Mouse (Mus musculus) MEL-GATA-1-ER (cell line): ENCODE data around the gene Batf3.

Experiments used
- DNase-seq: peaks from one replicate; pipeline ENCODE4 v3.0.0-alpha.2; 2012; ENCODE audit warnings: low read depth; ENCODE audit errors: extremely low read depth

Gene Batf3

DNA sequence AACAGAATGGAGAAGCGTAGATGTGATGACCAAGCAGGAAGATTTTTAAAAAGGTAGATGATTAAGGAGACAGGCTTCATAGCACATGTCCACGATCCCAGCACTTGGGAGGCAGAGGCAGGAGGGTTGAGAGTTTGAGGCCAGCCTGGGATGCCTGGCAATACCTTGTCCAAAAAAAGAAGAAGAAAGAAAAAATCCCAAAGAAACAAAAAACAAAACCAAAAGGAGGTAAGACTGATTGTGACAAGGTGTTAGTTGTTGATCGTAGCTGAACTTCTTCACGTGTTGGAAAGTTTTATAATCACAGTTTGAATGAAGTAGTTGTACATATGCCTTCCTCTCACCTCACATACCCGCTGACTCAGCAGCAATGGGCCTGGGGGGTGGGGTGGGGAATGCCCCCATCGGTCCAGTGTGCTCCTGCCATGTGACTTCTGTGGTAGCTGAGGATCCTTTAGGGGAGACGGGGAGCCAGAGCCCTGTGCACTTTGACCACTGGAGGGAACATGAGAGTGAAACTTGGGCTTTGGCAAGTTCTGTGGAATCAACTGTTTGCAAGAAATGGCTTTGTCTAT, 11.3 kb upstream of the Batf3 start:
- DNase-seq: no peak

DNA sequence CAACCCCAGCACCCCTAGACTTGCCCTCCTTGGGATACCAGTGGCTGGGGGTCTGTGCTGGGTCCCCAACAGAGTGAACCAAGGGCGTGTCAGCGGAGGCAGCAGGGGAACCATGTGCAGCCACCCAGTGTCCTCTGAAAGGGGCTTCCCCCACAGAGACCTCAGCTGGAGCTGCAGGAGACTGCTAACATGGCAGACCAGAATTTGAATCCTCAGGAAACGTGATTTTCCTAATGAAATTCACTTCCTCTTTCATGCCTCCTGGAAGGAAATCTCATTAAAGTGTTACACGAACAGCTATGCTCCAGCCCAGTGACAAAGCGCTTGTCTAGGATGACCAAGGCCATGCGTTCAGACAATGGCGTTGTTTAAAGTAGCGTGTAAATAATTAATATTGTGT, 10.7 kb upstream of the Batf3 start:
- DNase-seq: no peak

DNA sequence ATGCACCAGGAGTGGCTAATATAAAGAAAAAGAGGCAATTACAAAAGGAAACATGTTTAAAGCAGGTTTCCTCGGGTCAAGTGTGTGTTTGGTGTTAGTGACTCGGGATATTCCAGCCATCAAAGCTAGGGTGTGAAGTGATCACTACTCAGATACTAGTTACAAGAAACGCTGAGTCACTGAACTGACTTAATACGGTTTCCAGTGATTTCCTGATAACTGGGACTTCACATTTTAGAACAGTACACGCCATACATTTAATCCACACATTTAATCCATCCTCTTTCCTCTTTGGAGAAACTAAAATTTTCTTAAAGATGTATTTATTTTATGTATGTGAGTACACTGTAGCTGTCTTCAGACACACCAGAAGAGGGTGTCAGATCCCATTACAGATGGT, 9.7 kb upstream of the Batf3 start:
- peak; percentile 17 for DNase-seq

DNA sequence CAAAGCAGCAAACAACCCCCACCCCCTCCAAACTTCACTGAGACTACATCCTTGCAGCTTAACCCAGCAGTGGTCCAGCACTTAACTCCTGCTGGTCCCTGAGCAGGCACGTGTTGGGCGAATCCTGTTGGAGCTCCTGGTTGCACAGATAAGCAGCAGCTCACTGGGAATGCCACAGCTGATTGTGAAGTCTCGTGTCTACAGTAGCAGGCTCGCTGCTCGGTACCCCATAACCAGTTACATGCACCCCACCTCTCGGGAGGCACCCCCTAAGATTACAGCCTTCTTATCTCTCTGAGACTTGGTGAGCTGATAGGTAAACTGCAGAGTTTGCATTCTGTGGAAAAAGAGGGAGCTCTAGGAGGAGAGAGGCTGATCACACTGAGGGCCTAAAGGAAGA, 8.3 kb upstream of the Batf3 start:
- DNase-seq: no peak

DNA sequence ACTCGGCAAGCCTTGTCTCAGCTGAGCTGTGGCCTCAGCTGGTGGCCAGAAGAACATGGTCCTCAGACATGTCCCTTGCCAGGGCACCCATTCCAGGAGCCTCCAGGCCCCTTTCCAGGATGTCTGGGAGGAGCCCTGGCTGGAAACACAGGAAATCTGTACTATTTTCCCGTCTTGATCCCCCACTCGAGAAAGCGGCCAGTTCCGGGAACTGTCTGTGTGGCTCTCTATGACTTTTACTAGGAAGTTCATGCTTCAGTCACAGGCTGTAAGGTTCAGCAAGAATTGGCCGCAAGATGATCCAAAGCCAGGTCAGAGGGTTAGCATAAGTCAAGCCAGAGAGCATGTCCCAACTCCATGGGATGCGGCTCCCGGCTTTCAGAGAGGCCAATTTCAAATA, 5.6 kb upstream of the Batf3 start:
- DNase-seq: no peak

DNA sequence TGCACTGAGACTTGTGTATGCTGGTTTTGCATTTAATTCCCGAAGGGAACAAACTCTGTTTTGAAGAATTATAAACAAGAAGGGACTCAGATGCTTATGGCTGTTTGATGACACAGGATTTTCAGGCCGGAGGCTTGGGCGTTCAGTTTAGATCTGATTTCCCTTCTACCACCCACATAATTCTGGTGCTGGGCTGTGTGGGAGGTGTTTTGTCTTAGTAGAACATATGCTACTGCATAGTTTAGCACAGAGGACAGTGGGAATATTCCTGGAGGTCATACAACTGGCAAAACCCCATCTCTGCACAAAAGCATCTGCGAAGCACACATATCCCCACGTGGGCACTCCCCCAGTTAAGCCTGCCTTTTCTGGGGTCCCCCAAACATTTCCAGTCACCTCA, 4.1 kb upstream of the Batf3 start:
- no peak for DNase-seq

DNA sequence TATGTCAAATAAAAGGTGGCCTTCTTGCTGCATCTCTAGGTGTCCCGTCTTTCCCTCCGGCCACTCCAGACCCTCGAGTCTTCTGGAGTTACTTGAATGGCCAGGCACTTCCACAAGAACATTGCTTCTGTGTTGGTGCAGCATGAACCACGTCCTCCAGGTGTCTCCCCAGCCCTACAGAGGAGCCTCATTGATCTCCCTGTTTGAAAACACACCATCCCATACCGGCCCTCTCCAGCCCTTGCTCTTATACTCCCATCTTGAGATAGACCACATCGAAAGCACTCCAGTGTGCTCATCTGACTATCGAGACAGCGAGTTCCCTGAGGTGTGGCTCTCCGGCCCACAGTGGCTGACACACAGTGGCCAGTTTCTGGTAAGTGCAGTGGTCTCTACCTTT, 2.6 kb upstream of the Batf3 start:
- no peak for DNase-seq

DNA sequence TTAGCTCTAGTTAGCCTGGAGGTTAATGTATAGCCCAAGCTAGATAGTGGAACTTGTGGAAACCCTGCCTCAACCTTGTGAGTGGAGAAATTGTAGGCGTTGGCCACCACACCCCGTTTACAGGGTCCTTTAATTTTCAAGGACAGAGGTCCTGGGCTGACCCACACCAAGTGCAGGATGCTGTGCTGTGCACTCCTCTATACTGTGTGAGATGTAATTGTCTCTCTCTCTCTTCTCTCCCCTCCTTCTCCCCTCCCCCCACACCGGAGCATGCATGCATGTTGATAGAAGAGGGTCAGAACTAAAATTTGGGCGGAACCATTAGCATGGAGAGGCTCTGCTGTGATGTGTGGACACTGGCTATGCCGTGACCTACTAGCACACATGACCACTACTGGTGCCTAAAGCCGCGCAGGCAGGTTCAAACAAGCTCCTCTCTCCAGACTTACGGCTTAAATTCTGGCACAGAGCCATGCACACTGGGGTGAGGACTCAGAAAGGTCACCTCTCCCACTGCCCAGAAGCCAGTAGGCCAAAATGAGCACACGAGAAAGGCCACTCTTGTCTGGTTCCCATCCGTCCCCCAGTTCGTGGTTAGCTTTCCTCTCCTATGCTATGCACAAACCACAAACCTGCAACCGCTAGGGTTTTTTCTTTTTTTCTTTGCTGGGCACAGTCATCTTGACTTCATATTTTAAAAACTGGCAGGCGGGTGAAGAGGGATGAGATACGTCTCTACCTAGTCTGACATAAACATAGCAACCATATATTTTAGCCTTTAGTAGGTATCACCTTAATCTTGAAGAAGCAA, 571 bp upstream of the Batf3 start:
- DNase-seq: no peak

DNA sequence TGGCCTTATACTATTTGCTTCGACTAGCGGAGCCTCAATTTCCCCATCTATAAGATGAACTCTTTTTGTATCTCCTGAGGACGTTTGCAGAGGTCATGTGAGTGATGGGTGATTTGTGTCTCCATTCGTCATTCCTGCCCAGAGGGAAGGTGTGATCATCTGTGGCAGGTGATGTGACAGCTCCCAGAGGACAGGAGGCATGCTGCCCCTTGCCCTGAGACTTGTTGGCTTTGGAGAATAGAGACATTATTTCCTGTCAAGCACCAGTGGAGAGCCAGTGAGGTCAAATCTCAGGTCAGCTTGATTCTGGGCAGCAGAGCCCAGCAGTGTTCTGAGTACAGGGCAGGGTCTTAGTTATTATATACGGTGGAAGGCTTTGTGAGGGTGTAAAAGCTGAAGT, 1.5 kb downstream of the Batf3 start:
- DNase-seq: no peak

DNA sequence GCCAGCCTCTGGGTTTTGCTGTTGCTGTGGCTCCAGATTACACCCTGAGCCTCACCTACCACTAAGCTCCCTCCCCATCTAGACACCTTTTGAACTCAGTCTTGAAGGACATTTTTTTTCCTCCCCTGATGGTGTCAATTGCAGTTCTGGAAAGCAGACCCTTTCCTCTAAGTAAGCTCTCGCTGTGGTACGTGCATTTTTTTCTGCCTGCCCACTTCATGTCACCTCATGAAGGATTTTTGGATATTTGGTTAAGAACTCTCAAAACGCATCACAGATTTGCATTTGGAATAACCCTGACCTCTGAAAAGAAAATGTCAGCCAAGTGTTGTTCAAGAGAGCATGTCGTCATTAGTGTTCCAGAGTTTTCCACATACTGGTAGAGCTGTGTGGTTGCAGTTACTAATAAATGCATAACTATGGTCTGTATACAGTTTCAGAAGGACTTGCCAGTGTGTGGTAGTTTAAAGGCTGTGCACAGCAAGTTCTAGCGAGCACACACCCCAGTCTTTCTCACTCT, 2.2 kb downstream of the Batf3 start:
- no peak for DNase-seq

DNA sequence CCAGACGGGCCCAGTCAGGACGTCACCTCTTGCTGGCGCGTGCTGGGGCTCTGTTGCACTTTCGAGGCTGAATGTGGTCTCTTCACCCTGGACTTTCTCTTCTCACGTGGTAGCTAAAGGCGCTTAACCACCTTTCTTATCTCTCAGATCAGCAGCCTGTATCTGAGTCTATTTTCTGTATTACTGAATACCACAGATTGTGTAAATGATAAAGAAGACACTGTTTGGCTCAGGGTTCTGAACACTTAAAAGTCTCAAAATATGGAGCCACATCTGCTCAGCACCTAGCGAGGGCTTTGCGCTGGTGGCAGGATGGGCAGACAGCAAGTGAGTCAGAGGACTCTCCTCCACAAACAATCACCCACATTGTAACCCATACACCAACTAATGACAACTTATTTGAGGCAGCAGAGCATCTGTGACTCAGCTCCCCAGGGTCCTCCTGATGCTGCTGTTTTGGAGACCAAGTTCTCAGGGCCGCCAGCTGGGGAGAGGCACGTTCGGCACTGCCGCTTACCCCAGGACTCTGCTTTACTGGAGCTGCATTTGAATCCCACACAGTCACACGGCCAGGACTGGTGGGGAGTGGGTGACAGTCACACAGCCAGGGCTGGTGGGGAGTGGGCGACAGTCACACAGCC, 5.2 kb downstream of the Batf3 start:
- no peak for DNase-seq

DNA sequence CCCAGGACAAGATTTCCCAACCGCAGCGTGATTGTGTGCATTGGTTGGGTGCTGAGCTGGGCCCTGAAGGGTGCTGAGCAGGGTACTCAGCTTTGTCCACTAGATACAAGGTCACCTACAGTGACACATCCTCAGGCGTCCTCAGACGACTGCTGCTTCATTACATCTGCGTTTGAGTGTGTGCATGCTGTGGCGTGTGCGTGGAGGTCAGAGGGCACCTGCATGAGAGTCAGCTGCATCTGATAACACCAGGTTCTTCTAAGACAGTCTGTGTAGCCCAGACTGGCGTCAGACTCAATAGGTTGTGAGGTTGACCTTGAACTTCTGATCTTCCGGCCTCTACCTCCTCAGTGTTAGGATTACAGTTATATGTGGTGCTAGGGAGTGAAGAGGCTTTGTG, 7.6 kb downstream of the Batf3 start:
- DNase-seq: no peak

DNA sequence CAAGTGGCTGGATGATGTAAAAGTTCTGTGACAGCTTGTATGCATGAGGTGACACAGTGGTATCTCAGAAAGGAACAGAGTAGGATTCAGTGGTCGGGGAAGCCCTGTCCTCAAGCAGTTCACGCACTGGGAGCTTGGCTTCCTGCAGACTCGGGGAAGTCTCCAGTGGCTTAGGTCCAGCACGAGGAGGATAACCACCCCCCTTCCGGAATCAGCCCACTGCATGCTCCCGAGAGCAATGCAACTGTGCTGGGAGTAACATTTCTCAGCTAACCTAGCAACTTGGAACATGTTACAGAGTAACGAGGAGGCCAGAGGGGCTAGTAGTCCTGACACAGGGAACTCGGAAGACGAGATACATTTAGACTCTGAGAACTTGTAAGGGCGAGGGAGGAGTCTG, 9.7 kb downstream of the Batf3 start:
- DNase-seq: no peak

DNA sequence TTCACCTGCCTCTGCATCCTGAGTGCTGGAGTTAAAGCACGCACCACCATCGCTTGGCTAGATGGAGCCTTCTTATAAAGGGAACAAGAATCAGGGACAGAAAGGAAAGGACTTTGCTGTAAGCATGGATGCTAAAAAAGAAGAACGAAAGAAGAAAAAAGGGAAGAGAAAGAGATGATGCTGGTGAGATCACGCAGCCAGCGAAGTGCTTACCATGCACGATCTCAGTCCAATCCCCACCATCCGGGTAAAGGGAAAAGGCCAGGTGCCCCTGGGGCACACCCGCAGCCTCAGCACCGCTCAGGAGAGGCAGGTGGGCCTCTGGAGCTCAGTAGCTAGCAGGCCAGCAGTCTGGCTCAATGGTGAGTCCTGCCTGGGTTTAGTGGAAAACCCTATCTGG, 12.3 kb downstream of the Batf3 start:
- no peak for DNase-seq

DNA sequence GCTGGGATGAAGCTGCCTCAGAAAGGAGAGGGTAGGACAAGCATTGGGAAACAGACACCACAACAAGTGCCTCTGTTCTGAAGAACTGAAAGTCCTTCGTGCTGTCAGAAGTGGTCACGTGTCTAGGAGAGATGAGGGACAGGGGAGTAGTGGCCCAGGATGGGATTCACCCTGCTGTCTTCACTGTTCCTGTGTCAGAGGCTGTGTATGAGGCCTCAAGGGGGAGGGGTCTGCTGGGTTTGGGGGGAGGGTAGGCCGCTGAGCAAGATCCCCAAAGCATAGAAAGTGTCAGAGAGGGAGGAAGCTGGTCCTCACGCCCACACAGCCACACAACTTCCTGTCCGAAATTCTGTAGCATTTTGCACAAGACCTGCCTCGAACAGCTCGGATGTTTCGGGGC, 13.5 kb downstream of the Batf3 start:
- DNase-seq: no peak

DNA sequence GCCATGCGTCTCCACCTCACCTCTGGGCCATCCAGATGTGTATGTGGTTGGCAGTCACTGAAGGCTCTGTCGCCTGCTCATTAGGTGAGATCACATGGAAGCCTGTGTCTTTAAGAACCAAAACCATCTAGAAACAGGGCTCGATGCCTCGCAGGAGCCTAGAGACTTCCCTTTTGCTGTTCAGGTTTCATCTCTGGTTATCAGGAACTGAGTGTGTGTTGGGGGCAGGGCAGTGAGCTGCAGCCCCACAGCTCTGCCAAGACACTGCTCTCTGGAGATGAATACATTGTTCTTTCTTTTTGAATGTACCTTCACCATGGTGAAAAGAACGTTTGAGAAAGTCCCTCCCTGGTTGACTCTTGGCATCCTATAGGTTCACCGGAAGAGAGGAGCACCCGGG, 17.2 kb downstream of the Batf3 start:
- DNase-seq: peak; percentile 60

DNA sequence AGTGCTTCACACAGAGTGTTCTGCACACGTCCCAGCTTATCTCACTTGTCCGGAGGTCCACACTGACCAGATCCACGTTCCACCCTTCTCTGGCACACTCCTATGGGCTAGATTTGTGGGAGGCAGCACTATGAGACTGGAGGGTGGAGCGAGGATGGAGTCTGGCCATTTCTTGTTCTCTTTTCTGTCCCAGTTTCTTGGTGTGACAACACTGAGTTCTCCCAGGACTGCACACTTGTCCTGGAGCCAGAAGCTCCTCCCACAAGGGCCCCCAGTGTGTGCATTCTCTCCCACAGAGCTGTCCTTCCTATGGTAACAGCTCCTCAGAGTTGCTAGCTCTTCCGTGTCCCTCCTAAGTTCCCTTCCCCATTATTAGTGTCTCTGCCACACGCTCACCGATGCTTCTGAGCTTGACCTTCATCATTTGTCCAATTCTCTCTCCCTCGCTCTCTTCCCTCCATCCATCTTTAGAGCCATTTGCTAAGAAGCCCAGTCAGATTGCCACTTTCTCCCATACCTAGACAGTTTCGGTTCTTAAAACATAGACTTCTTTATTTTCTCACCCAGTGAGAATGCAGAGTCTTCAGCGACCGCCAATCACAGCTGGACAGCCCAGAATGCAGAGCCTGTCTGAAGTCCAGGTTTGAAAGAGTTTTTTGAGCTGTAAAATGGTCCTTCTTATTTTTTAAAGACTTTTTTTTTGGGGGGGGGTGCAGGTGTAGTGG, 18.0 kb downstream of the Batf3 start:
- DNase-seq: no peak

DNA sequence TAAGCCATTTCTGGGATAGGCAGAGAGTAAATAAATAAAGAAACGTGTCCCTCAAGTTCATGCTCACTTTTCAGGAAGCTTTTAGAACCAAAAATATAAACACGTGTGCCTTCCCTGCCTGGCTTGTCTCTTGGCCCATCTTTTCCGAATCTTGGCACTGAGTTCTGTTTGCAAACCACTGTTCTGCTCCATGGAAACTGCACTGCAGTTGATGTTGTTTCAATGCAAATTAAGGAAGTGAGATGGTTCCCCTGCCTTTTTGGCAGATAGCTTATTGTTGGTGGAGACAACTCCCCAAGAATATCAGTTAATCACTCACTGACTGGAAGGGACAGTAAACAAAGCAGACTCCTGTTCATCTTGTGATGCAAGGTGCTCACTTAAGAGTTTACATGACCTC, 25.1 kb downstream of the Batf3 start:
- DNase-seq: peak; percentile 57

DNA sequence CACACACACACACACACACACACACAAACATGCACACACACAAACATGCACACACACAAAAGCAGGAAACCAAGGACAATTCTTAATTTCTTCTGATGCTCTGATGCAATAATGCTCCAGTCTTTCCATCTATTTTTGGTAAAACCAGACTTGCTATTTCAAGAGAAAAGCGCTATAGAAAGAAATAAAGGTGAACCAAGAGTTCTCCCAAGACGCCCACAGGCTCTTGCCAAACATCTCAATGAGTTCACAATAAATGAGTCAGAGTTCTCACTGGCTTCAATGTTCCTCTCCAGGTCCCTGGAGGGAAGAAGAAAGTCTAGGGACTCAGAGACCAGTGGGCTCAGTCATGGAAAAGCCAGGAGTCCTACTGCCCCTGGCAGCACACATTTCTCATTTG, 26.0 kb downstream of the Batf3 start:
- DNase-seq: no peak

DNA sequence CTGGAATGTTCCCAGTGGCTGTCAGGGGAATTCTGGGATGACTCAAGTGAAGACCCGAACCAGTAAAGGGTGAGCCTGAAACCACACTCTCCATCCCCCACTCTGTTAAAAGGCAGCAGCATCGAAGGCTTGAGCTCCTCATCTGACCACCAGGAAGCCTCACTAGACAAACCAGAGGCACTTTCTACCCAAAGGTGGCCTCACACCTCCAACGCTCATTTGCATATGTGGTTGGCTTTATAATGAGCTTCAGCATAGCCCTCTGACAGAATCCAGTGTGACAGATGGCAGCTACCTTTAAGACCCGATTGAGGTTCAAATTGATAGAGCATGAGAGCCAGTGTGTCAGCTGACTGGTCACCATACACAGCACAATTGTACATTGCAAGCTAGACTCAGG, 26.6 kb downstream of the Batf3 start:
- no peak for DNase-seq

DNA sequence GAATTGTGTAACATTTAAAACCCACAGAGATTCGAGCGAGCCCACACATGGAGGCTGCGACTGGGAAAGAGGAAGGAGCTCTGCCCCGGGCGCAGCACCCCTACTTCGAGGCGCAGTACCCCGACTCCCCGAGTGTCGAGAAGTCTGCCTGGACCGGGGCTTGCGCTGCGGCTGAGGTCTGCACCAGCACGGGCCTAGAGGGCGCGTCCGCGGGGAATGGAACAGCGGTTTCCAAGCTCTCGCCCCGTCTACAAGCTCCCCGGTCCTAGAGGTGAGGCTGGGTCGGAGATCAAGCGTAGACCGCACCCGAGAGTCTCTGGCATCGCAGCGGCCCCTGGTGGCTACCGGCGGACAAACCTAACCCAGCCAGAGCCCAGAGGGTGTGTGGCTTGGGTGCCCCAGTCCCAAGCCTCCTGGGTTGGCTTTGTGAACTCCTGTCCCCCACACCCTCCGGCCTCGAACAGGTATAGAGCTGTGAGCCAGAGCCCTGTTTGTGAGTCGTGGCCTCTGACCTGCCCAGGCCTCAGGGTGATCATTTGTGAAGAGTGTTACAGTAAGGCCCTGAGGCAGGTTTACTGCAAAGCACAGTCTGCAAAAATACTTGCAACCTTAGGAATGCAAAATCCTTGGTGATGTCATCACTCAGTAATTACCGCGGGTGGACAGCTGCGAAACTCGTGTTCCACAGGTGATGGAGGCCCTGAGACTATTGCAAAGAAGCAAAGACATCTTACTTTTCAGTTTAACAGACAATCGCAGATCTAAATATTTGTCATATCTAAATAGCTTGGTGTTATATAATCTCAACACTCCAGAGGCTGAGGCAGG, 28.4 kb downstream of the Batf3 start:
- no peak for DNase-seq
